Mouse (Mus musculus): ENCODE data around the gene Pakap.
A peak's percentile ranks its signal among the peaks of the same experiment; 100 is the strongest.

The Pakap gene

DNA sequence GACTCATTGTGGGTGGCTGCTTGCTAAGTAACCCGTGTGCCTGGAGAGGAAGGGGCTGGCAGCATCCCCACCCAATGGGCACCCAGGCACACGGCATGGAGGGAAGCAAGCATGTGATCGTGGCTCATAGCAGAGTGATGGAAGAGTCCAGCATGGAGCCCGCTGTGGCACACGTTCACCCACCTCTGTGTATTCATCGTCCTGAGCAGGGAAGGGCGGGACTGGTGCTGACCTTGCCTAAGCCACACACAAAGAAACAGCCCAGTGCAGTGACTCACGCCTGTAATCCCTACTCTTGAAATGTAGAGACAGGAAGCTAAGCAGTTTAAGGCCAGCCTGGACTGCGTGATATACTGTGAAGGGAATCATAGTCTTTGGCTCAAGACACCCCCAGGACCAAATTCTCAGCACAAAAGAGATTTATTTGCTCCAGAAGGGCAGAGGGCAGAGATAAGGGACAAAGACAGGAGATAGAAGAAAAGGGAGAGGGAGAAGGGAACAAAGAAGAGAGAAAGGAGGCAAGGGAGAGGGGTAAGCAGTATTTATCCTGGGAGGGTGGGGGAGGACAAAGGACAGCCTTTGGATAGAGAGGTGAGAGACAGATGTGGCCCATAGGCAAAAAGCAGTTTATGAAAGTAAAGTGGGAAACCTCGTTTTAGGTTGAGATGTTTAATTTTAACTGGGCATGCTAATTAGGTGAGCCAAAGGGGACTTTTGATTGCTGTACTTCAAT lies 230.5 kb downstream of the Pakap start:
- no peak for DNase-seq (ENCODE audit: low spot score in 2 of 2)

DNA sequence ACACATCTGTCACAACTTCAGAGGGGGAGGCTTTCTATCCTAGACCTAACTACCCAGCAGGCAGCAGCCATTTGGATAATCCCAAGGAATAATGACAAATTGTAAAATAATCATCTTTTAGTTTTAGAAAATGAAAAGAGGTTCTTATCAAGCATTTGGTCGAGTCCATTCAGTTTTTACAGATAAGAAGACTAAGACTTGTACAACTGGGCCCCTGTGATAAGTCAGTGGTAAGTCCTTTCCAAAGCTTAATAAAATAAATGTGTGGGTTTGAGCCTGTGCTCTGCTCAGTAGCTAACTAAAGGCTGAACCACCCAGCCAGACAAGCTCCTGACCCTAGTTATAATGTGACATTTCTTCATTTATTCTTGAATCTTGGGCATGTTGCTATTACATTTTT lies 231.3 kb downstream of the Pakap start:
- DNase-seq (ENCODE audit: low spot score in 2 of 2), result no peak

DNA sequence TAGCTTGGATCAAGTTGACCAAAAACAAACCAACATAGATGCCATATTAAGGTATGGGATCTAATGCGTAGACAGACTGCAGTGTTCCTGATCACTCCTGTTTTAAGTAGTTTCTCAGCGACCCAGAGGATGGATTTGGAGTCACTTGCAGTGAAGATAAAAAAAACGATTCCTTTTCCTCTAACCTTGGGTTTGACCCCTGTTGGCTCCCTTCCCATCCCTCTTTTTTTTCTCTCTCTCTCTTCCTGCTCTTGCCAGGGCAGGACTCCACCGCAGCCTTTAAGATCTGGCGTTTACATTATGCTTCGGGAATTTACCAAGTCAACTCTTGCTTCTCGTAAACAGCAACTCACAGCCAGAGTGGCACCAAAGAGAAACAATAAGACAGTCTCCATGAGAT lies 233.3 kb downstream of the Pakap start:
- no peak for DNase-seq (ENCODE audit: low spot score in 2 of 2)

DNA sequence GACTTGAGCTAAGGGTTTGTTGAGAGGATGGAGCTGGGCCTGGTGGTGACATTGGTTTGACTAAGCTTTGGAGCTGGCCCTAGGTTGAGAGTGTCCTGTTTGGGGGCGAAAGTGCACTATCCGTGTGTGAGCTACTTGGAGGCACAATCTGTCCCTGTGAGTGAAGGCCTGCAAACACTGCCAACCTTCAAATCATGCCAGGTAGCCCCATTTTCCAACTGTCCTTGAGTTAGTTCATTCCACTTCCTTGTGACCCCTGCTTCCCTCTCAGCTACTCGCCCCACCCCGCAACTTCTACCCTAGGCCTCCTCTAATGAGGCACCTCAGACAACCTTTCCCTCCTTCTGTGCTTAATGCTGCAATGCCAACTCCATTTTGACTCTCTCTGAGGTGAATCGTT lies 234.0 kb downstream of the Pakap start:
- DNase-seq (ENCODE audit: low spot score in 2 of 2), result no peak

DNA sequence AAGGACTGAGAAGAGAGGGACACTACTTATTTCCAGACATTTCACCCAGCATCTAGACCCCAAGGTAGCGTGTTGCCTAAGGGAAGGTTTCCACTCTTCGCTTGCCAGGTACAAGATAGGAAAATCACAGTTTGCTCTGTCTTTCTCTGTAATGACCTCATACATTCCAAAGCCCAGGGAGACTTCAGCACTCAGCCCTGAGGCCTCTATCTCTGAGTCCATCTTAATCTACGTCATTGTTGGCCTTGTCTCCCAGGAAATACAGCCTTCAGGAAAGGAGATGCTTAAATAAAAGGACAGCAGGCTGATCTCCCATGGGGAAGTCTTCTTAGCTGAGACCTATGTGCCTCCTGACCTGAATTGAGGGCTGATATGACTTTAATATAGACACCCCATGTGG lies 234.4 kb downstream of the Pakap start:
- DNase-seq (ENCODE audit: low spot score in 2 of 2), result no peak

DNA sequence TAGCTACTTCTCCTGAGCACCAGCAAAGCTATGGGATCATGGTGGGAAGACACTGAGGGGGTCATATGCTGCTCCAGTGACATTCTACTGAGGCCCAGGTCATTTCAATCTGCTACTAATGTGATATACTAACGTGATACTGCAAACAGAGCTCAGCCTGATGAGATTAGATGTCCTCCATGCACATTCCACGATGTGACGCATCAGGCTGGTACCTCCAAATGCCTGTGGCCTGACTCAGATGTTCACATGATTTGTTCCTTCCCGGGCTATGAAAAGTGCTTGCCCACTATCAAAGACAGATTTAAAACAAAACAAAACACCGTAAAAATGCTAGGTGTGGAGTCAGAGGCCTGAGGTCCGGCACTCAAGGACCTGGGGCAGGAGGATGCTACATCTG lies 236.9 kb downstream of the Pakap start:
- no peak for DNase-seq (ENCODE audit: low spot score in 2 of 2)

DNA sequence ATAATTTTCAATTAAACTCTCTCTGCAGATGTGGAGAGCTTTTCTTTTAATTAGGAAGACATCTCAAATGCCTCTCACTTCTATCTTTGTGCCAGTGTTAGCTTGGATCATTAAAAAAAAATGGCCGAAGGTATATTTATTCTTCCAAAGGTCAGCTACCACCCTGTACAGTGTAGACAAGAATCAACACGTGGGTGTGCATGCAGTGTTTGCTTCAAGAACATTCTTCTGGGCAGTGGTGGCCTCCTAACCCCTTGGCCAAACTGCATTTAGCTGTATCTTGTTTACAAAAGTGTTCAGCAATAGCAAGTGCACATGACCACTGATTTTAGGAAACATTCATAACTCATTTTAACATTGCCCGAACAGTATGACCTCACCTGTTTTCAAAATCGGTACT lies 241.5 kb downstream of the Pakap start:
- no peak for DNase-seq (ENCODE audit: low spot score in 2 of 2)

DNA sequence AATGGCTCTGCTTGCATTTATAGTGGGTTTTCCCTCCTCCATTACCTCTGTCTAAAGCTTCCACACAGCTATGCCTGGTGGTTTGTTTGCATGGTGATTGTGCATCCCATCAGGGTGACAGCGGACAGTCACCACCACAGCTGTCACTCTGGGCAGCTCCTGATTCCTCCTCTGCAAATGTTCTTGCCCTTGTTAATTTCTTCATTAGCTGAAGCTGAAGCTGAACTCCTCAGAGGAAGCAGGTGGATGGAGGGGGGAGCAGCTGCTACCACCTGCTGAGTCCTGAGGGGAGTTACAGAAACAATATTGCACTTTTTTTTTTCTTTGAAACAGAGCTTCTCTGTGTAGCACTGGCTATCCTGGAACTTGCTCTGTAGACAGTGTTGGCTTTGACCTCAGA lies 244.1 kb downstream of the Pakap start:
- DNase-seq (ENCODE audit: low spot score in 2 of 2), result no peak

DNA sequence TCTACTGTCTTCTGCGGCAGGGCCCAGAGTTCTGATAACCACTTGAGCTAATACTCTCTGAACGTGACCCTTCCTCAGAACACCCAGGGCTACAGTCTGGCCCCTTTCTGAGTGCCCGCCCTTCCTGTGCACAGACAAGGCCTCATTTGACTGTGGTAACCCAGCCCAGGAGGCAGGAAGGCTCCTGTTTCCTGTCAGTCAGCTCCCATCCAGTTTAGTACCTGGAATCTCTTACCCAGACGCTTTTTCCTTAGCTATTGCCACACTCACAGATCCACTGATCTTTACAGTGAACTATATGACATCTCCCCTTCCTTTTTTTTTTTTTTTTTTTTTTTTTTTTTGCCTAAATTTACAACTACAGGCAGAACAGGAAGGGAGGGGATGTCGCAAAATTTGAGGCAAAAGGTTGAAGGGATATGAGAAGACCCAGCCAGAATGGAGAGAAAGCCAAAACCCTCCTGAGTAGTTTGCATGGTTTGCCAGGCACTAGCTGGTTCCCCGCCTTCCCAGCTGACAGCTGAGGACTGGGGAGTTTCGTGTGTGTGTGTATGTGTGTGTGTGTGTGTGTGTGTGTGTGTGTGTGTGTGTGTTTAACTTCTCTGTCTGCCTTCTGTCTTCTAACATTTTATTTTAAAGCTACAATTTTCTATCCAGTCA lies 245.1 kb downstream of the Pakap start:
- DNase-seq (ENCODE audit: low spot score in 2 of 2), result no peak

DNA sequence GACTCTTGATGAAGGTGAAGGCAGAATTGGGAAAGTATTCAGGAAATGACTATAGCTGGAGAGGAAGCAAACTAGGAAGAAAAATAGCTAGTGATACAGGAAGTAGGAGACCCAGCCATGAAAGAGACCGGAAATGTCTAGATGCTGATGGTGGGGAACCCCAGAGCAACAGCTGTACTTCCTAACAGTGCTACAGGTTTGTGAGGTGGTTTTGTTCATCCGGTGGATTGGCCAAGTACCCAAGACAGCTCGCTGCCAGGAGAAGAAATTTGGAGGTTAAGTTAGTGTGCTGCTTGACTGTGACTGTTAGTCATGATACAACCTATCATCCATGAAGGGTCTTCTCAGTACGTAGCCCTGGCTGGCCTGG lies 245.6 kb downstream of the Pakap start:
- DNase-seq (ENCODE audit: low spot score in 2 of 2), result no peak

DNA sequence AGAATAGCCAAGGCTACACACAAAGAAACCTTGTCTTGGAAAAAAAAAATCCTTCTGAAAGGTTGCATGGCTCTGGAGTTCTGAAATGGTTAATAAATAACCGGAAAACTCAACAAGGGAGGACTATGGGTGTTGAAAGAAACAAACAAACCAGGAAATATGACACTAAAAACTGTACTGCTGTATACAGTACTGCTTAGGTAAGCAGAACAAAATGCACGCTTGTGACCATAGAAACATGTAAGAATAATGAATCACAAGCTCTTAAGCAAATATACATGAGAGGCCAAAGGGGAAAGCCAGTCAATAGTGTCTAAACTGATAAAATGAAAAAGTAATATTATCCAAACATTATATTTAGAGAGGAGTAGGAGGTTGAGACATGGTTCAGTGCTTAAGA lies 247.4 kb downstream of the Pakap start:
- DNase-seq (ENCODE audit: low spot score in 2 of 2), result no peak

DNA sequence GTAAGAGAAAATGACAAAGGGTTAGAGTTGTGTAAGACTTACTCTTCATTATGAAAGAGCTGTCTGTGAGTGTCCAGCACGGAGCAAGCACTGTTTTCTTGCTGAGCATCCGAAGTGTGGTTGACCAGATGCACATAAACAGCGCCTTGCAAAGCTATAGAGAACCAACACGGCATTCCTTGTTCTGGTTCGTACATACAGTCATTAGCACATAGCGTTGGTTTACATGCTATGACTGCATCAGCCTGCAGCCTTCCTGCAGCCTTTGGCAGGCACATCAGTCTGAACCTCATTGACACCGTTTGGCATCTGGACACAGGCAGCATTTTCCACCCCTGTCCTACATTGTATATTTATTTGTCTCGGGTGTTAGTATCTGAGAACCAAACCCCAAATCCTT lies 248.2 kb downstream of the Pakap start:
- no peak for DNase-seq (ENCODE audit: low spot score in 2 of 2)

DNA sequence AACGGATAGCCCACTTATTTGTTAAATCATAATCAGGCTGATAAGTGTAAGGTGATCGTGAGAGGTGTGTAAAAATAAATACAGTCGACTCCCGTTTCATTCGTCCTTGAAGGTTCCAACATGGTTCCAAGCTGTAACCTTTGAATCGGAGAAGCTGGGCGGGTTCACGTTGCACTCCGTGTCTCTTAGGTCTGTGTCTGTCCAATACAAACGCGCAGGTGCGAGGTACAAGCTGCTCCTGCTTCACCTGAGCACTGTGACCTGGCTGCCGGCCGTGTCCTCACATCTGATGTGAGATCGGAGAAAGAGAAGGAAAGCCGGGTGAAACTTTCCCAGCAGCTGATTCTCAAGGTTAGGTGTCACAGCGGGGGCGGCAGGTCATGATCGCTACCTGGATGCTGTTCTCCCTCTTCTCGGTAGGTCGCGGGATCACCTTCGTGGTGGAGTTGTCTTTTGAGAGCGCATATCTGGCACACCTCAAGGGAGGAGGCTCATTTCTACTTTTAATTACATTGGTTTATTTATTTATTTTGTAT lies 252.9 kb downstream of the Pakap start:
- no peak for DNase-seq (ENCODE audit: low spot score in 2 of 2)

DNA sequence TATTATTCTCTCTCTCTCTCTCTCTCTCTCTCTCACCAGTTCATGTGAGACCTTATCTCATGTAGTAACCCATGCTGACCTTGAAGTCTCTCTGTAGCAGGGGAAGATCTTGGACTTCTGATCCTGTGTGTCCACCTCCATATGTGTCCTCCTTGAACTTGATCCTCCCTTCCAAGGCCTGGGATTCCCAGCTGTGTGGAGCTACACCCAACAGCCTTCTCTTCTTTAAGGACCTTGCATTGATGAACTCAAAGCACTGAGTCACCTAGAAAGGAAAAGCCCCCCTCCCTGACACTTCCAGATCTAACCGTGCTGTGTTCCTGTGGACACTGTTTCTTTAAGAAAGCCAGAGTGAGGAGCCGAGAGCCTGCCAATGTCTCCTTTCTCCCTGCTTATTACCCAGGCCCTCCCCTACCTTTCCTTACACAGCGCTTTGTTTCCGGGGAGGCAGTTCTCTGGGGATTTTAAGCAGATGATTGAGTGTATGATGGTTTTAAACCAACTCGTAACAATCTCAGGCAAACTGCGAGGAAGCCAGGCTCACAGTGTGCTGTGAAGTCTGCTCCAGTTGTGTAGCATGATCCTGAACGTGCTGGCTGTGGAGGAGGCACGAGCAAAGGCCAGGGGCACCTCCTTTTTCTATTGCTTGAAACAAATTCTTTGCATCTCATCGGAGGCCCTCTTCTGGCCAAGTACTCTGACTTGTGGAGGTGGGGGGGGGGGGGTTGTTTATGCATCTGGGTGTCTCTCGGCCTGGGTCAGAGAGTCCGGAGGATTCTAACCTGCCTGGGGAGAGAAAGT lies 253.8 kb downstream of the Pakap start:
- DNase-seq (ENCODE audit: low spot score in 2 of 2), result peak in 1 of 2 experiments; percentile 41

DNA sequence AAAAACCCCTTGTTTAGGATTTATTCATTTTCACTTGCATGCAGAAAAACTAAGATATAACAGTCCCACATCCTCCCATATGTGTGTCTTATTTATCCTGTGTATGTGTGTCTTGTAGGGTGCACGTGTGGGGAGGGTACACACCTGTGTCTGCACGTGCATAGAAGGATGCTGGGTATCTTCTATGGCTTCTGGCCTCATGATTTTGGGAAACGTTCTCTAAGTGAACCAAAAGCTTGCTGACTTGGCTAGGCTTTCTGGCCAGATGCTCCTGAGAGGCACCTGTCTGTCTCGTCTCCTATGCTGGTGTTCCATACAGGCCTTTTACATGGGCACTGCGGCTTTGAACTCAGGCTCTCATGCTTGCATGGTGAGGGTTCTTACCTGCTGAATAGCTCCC lies 254.7 kb downstream of the Pakap start:
- no peak for DNase-seq (ENCODE audit: low spot score in 2 of 2)

DNA sequence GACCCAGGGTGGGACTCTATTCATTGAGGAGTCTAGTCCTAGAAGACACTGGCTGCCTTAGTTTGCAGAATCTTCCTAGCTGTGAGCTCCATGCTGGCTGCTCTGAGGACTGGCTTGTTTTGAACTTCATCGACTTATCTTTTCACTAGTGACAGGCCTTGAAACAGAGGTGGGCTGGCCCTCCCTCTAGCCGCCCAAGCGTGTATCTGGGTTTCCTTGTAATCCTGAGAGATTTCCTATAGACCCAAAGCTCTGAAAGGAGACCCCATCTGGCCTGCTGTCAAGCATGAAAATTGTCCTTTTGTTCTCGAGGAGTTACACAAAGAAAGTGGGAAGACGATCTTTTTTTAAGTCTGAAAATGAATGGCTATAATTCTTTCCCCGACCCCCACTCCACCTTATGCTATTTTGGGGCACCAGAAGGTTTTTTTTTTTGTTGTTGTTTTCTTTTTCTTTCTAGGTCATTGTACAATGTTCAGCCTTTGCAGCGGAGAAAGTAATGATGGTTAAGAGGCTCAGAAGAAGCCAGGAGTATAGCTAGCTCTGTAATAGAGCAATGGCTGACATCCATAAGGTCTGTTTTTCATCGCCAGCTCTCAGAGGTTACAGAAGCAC lies 256.8 kb downstream of the Pakap start:
- DNase-seq (ENCODE audit: low spot score in 2 of 2), result no peak

DNA sequence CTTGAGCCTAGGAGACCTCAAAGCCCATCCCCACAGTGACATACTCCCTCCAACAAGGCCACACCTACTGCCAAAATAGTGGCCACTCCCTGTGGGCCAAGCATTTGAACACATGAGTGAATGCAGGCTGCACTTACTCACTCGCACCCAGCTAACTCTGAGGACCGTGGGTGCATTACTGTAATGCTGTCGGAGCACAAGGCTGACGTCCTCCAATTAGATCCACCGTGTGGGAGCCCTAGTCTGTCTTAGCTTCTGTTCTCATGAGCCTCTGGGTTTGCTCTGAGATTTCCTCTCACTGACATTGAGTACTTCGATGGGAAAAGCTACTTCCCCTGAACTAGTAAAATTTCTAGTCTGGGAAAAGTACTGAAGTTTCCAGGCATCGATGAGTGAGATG lies 258.3 kb downstream of the Pakap start:
- DNase-seq (ENCODE audit: low spot score in 2 of 2), result no peak

DNA sequence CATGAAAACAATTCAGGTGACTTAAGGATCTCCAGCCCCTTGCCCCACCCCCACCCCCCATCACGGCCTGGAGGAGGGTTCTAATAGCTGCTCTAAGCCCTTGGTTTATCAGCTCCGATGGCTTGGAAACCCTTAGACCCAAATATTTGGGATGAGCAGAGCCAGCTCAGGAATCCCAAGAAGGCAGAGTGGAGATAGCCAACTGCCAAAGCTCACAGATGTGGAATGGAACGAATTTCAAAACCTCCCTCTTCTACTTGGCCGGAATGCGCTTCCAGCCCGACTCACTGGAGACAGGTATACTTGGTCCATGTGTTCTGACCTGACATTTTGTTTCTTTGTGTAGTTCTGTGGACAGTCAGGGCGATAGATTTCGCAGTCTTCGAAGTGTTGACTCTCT lies 261.2 kb downstream of the Pakap start:
- DNase-seq (ENCODE audit: low spot score in 2 of 2), result no peak

DNA sequence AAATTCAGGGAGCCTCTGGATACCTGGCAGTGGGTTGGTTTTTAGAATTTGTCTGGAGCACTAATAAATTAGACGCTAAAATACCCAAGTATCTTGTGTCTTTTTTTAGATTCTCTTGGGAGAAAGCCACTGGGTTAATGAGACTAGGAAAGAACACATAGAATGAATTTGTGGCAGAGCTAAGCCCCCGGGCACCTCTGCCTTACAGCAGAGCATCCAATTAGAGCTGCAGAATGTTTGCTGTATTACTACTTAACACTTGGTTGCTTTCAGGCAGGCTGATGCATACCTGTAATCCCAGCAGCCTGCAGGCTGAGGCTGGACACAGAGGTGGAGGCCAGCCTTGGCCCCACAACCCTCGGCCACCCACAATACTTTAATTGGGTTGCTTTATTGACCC lies 261.8 kb downstream of the Pakap start:
- no peak for DNase-seq (ENCODE audit: low spot score in 2 of 2)

DNA sequence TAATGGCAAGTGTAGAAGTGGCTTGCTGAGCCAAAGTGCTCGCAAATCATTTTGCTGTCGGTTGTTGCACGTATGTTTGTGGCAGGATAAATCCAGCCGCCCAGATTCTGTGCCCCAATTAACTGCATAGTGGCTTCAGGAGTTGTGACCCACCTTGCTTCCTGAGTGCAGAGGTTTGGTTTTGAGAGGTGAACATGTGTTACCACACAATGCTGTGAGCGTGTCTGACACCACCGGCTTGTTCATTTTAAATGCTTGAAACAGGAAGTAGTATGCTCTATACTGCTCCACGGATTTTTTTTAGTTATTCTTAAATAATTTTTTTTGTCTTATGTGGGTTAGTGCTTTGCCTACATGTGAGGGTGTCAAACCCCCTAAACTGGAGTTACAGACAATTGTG lies 264.3 kb downstream of the Pakap start:
- no peak for DNase-seq (ENCODE audit: low spot score in 2 of 2)

DNA sequence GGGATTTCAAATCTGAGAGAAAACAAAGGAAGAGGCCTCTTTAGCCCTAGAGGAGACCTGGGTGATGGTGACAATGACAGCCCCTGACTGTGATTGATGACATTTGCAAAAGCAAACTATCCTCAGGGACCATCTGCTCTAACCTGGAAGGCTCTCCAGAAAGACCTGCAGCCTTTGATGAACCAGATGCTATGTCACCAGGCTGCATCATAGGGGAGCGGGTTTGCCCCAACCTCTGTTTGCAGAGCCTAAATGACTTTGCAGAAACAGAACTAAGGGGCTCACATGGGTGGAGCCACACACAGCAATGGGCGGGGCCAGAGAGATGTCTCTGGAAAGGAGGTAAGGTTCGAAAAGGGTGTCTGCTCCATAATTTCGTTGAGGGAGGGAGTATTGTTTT lies 265.1 kb downstream of the Pakap start:
- DNase-seq (ENCODE audit: low spot score in 2 of 2), result no peak

DNA sequence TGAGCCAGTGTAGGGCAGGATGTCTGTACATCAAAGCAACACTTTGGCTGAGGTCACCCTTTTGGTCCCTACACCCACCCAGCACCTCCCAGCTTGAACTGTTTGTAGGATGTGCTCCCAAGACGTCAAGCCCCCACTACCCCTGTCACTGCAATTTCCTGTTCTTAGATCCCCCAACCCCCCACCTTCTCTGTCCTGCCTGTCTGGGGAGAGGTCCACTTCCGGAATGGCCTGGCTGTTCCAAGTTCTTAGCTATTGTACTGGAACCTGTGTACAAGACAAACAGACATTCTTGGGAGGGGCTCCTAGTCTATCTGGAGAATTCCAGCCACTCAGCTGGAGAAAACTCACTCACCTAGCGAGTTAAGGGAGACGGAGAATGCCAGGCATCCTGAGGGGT lies 266.2 kb downstream of the Pakap start:
- DNase-seq (ENCODE audit: low spot score in 2 of 2), result no peak
